Mouse (Mus musculus): ENCODE measurements around the gene Vmn1r124. TPM values are rescaled to one million over a fixed set of nuclear protein-coding genes. Genes with fewer than 3 reads are reported as not detected.
"Not testable (repeated sequence)": the region's sequence is repeated elsewhere in the genome, so short reads cannot be mapped to it uniquely, and the experiment has no call there.

Gene Vmn1r124
- polyA plus RNA-seq (2017; shearing (Covaris generic)) = not detected

- not testable (repeated sequence) for ATAC-seq
Observed at GRCm38 (mm10) chr7:21260517-21260916, at the start of gene Vmn1r124. Gene Vmn1r124 (minus strand): TSS chr7:21260617.

GRCm38 (mm10) chr7:21301367-21301766 lies 41.0 kb upstream of the Vmn1r124 start, which contains the start of gene Vmn1r126:
Gene Vmn1r126 (minus strand): TSS chr7:21301467.
- not testable (repeated sequence) for ATAC-seq

GRCm38 (mm10) chr7:21271879-21272278 lies 11.5 kb upstream of the Vmn1r124 start, which contains the start of gene Vmn1r125:
Gene Vmn1r125 (plus strand): TSS chr7:21272179.
- not testable (repeated sequence) for ATAC-seq

Other genes starting within 250 kb of the Vmn1r124 start
- not detected for gene Vmn1r119, start 248.2 kb downstream of the Vmn1r124 start, polyA plus RNA-seq (2017; shearing (Covaris generic))
- gene Vmn1r120, start 206.8 kb downstream of the Vmn1r124 start, polyA plus RNA-seq (2017; shearing (Covaris generic)) = not detected
- not detected for gene Vmn1r121, start 162.1 kb downstream of the Vmn1r124 start, polyA plus RNA-seq (2017; shearing (Covaris generic))
- not detected for gene Vmn1r122, start 126.5 kb downstream of the Vmn1r124 start, polyA plus RNA-seq (2017; shearing (Covaris generic))
- gene Vmn1r123, start 98.4 kb downstream of the Vmn1r124 start, polyA plus RNA-seq (2017; shearing (Covaris generic)) = not detected
- gene Gm5157, start 70.2 kb downstream of the Vmn1r124 start, polyA plus RNA-seq (2017; shearing (Covaris generic)) = not detected
- gene Vmn1r125, start 11.6 kb upstream of the Vmn1r124 start, polyA plus RNA-seq (2017; shearing (Covaris generic)) = not detected
- not detected for gene Vmn1r126, start 40.9 kb upstream of the Vmn1r124 start, polyA plus RNA-seq (2017; shearing (Covaris generic))
- not detected for gene Vmn1r127, start 59.2 kb upstream of the Vmn1r124 start, polyA plus RNA-seq (2017; shearing (Covaris generic))
- not detected for gene Vmn1r128, start 88.8 kb upstream of the Vmn1r124 start, polyA plus RNA-seq (2017; shearing (Covaris generic))
- gene Vmn1r129, start 100.7 kb upstream of the Vmn1r124 start, polyA plus RNA-seq (2017; shearing (Covaris generic)) = not detected
- not detected for gene Gm6882, start 172.1 kb upstream of the Vmn1r124 start, polyA plus RNA-seq (2017; shearing (Covaris generic))

Measured in CD4-positive, CD25-positive, alpha-beta regulatory T cell, adult 4 months (primary cell).